Comparison of ENCODE assay signal across 8 mouse cellular contexts in the genomic region with DNA sequence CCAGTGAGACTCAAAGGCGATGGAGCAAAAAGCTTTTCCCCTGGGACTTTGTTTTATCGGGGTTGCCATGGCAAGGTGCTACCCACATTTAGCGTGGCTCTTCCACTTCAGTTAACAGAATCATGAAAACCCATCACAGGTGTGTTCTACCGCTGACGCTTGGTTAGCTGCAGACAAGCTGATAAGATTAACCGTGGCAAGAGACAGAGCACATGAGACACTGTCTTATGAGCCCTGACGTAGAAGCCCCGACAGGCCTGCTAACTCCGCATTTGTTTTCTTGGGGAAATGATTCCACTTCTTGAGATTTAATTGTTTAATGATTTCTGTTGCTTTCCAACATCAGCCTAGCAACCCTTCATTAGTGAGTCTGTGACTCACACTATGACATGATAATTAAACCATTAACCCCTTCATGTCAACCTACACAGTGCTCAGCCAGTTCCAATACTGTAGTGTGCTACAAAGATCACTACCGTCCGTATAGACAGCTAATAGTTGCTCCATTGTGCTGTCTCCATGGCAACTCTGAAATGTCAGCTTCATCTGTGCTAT. TPM values are rescaled to one million over a fixed set of nuclear protein-coding genes. Genes with fewer than 3 reads are reported as not detected.
DNase-seq lines count a peak whose midpoint lies in the region; ATAC-seq lines count a peak whose summit lies in the region.

No protein-coding gene starts in this region.

- 15% methylated on average over 11 of the region's 11 CpGs for WGBS in forebrain, embryonic 14.5 days
- WGBS in midbrain, embryonic 14.5 days = 40% methylated on average over 11 of the region's 11 CpGs

- no peaks in the 10 kb centered on the region for H3K9me3 ChIP-seq in forebrain, embryonic 14.5 days (replicated peaks; ENCODE audit: control insufficient read depth, low read length)
- H3K9me3 ChIP-seq in midbrain, embryonic 14.5 days (ENCODE audit: control insufficient read depth, low read length) = no peaks in the 10 kb centered on the region

- peak overlapping the region; percentile 29; the same call in 1 of the 2 replicates for H3K9ac ChIP-seq in forebrain, embryonic 14.5 days (ENCODE audit: low read length)
- no peak overlapping the region for H3K9ac ChIP-seq in midbrain, embryonic 14.5 days (replicated peaks; ENCODE audit: low read length)

- H3K4me3 ChIP-seq in forebrain, embryonic 14.5 days (ENCODE audit: low read depth, low read length) = peak overlapping the region; percentile 3; the same call in 1 of the 2 replicates
- no peak overlapping the region for H3K4me3 ChIP-seq in midbrain, embryonic 14.5 days (replicated peaks; ENCODE audit: low read depth, low read length)

- no peaks in the 10 kb centered on the region for H3K36me3 ChIP-seq in forebrain, embryonic 14.5 days (ENCODE audit: control insufficient read depth, insufficient read depth, low read length)
- no peaks in the 10 kb centered on the region for H3K36me3 ChIP-seq in midbrain, embryonic 14.5 days (ENCODE audit: control insufficient read depth, insufficient read depth, low read length)

- ATAC-seq in forebrain, embryonic 14.5 days = peak; percentile 89
- peak; percentile 55; the same call in 1 of the 2 replicates for ATAC-seq in midbrain, embryonic 14.5 days (ENCODE audit: low FRiP score, low TSS enrichment)

- H3K27ac ChIP-seq in forebrain, embryonic 14.5 days (ENCODE audit: low read depth, low read length) = peak overlapping the region; percentile 40
- peak overlapping the region; percentile 63 for H3K27ac ChIP-seq in midbrain, embryonic 14.5 days (replicated peaks; ENCODE audit: low read depth, low read length)

- peaks cover 12% of the 10 kb centered on the region for H3K4me1 ChIP-seq in forebrain, embryonic 14.5 days (ENCODE audit: control insufficient read depth, insufficient read depth, low read length)
- 0 out of 2 replicates have a peak, but pooled peaks cover 7% of the 10 kb centered on the region for H3K4me1 ChIP-seq in midbrain, embryonic 14.5 days (ENCODE audit: control insufficient read depth, insufficient read depth, low read length)

- peak overlapping the region; percentile 42 for H3K4me2 ChIP-seq in forebrain, embryonic 14.5 days (ENCODE audit: low read length)
- H3K4me2 ChIP-seq in midbrain, embryonic 14.5 days (ENCODE audit: low read length) = peak overlapping the region; percentile 35

- DNase-seq in left cerebral cortex, adult 9 months (ENCODE audit: low spot score in 2 of 2) = peak; percentile 7 to 19
- no peak for DNase-seq in left cerebral cortex, adult 11 months (ENCODE audit: low spot score)
- DNase-seq in Muller cell, postnatal 12 days (ENCODE audit: inconsistent ontology term) = peak; percentile 71
- DNase-seq in forebrain, embryonic 14.5 days (ENCODE audit: low spot score) = peak; percentile 84
- peak; percentile 76 for DNase-seq in midbrain, embryonic 14.5 days
- DNase-seq in adrenal gland, adult 8-10 months = no peak
- DNase-seq in frontal cortex, postnatal 25 days (ENCODE audit: low spot score in 2 of 2) = no peak
- DNase-seq in spleen, adult 12 weeks (ENCODE audit: low spot score) = no peak

- no peaks in the 10 kb centered on the region for H3K27me3 ChIP-seq in forebrain, embryonic 14.5 days (replicated peaks; ENCODE audit: control insufficient read depth, insufficient read depth, low read length)
- no peaks in the 10 kb centered on the region for H3K27me3 ChIP-seq in midbrain, embryonic 14.5 days (ENCODE audit: control insufficient read depth, insufficient read depth, low read length)

RNA-seq across cellular contexts. Expression of gene Cybrd1, which starts 42.7 kb away (rescaled TPM):
- polyA plus RNA-seq in forebrain, embryonic 14.5 days (2014; fragmentation: Nextera tagmentation; extraction: Ambion mirVana) = 0.55 and 0.69 TPM in 2 replicates
- polyA plus RNA-seq in midbrain, embryonic 14.5 days (2014; fragmentation: Nextera tagmentation; extraction: Ambion mirVana) = 1.6 and 1.7 TPM in 2 replicates
- 1 to 10 TPM in 2 of 4 experiments, under 1 TPM in 2; 0.73 to 1.2 (median 0.94) TPM for total RNA-seq in adrenal gland, adult 8-10 months (2022)

RNA-seq across cellular contexts. Expression of gene Dync1i2, which starts 51.1 kb away (rescaled TPM):
- polyA plus RNA-seq in forebrain, embryonic 14.5 days (2014; fragmentation: Nextera tagmentation; extraction: Ambion mirVana) = 195 and 222 TPM in 2 replicates
- polyA plus RNA-seq in midbrain, embryonic 14.5 days (2014; fragmentation: Nextera tagmentation; extraction: Ambion mirVana) = 184 and 231 TPM in 2 replicates
- 10 to 100 TPM; 90.8 to 98.5 (median 95.7) TPM for total RNA-seq in adrenal gland, adult 8-10 months (2022)

Comparison
In these comparisons a context has a peak if more than half of its experiments do, and no peak if none do; other contexts are left out.
1. DNase-seq: peak in left cerebral cortex, adult 9 months (2 of 2), Muller cell, postnatal 12 days (single experiment), forebrain, embryonic 14.5 days (single experiment) and midbrain, embryonic 14.5 days (single experiment); none in left cerebral cortex, adult 11 months (single experiment), adrenal gland, adult 8-10 months (single experiment), frontal cortex, postnatal 25 days (0 of 2) and spleen, adult 12 weeks (single experiment).